Mouse (Mus musculus): ENCODE data around the gene Ppp3r1.

Gene Ppp3r1

DNA sequence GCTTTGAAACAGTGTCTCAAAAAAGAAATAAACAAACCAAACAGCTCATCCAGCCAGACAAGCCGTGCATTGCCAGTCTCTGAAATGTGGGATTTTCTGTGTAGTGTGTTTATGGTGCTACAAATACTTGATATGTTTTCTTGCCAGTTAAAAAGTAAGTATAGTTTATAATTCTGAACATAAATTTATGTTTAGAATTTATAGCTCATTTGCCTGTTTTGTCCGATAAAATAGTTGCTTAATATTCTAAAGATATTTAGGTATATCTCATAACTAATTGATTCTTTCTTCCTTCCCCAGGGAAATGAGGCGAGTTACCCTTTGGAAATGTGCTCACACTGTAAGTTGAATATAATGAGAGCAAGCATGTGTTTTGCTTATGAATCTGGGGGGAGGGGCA lies 22.7 kb downstream of the Ppp3r1 start, which contains the start of gene Wdr92:
Gene Wdr92 (plus strand): TSS at position 301 of the 400 bp plus-strand sequence.
- Histone ChIP-seq H3K27me3 (ENCODE audit: control insufficient read depth, insufficient read depth, low read length, poor library complexity, severe bottlenecking) (no peaks in the 10 kb centered on the region), H3K36me3 (ENCODE audit: control insufficient read depth, insufficient read depth, low read length, poor library complexity, severe bottlenecking) (peaks cover 2% of the 10 kb centered on the region; the same call in 1 of the 2 replicates)
- no peak for DNase-seq (ENCODE audit: low read depth, low spot score)

DNA sequence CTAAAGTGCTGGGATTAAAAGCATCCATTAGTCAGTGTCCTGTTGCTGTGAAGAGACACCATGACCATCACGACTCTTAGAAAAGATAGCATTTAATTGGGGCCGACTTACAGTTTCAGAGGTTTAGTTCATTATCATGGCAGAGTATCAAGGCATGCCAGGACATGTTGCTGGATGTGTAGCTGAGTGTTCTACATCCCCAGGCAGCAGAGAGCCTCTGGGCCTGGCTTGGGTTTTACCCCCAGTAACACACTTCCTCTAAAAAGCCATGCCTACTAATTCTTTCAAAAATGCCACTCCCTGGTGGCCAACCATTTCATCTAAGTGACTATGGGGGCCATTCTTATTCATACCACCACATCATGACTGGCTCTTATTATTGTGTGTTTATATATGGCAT lies 24.1 kb downstream of the Ppp3r1 start:
- Histone ChIP-seq H3K27me3 (ENCODE audit: control insufficient read depth, insufficient read depth, low read length, poor library complexity, severe bottlenecking) (no peaks in the 10 kb centered on the region), H3K36me3 (ENCODE audit: control insufficient read depth, insufficient read depth, low read length, poor library complexity, severe bottlenecking) (peaks cover 2% of the 10 kb centered on the region; the same call in 1 of the 2 replicates)
- peak; percentile 26 for DNase-seq (ENCODE audit: low read depth, low spot score)

- H3K36me3 ChIP-seq (ENCODE audit: control insufficient read depth, insufficient read depth, low read length, poor library complexity, severe bottlenecking): peaks cover 4% of the 10 kb centered on the region; the same call in 1 of the 2 replicates
- H3K27me3 ChIP-seq (ENCODE audit: control insufficient read depth, insufficient read depth, low read length, poor library complexity, severe bottlenecking): no peaks in the 10 kb centered on the region
- no peak for DNase-seq (ENCODE audit: low read depth, low spot score)
These were observed 28.6 kb downstream of the Ppp3r1 start for GRCm38 (mm10) chr11:17187649-17188048.

- H3K27me3 ChIP-seq (ENCODE audit: control insufficient read depth, insufficient read depth, low read length, poor library complexity, severe bottlenecking): no peaks in the 10 kb centered on the region
- DNase-seq (ENCODE audit: low read depth, low spot score): no peak
- peaks cover 4% of the 10 kb centered on the region; the same call in 1 of the 2 replicates for H3K36me3 ChIP-seq (ENCODE audit: control insufficient read depth, insufficient read depth, low read length, poor library complexity, severe bottlenecking)
These were observed 29.7 kb downstream of the Ppp3r1 start for GRCm38 (mm10) chr11:17188786-17189185.

DNA sequence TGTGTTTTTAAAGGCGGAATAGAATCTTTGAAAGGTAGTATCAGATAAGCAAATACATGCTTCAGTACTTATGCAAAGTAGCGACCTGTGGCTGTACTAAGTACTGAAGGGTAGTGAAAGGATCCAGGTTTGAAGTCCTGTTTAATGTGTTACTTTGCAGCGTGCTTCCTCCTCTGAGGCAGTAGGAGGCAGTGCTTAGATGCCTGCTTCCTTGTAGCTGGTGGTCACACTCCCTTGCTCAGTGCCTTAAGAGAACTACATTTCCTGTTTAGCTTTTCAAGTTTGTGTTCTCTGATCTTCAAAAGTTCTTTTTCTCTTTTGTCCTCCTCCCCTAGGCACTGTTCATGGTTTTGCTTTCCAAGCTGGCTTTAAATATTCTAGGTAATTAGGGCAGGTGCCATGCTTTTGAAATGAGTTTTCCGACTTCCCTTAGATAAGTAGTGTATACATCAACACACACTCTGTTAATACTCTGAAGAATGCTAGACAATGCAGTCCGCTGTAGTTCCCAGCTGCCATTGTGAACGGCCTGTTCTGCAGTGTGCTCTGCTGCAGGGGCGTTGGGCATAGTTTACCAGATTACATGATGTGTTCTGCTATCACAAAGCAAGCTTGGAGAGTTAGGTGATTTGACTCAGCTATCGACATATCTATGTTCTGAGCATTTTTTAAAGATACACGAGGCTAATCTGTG lies 33.2 kb downstream of the Ppp3r1 start:
- peak; percentile 73 for DNase-seq (ENCODE audit: low read depth, low spot score)
- Histone ChIP-seq H3K27me3 (ENCODE audit: control insufficient read depth, insufficient read depth, low read length, poor library complexity, severe bottlenecking) (no peaks in the 10 kb centered on the region), H3K36me3 (ENCODE audit: control insufficient read depth, insufficient read depth, low read length, poor library complexity, severe bottlenecking) (peaks cover 6% of the 10 kb centered on the region)

GRCm38 (mm10) chr11:17199170-17199569 lies 40.1 kb downstream of the Ppp3r1 start:
- Histone ChIP-seq H3K27me3 (ENCODE audit: control insufficient read depth, insufficient read depth, low read length, poor library complexity, severe bottlenecking) (no peaks in the 10 kb centered on the region), H3K36me3 (ENCODE audit: control insufficient read depth, insufficient read depth, low read length, poor library complexity, severe bottlenecking) (peaks cover 15% of the 10 kb centered on the region)
- DNase-seq (ENCODE audit: low read depth, low spot score): peak; percentile 20

- no peaks in the 10 kb centered on the region for H3K27me3 ChIP-seq (ENCODE audit: control insufficient read depth, insufficient read depth, low read length, poor library complexity, severe bottlenecking)
- peaks cover 15% of the 10 kb centered on the region for H3K36me3 ChIP-seq (ENCODE audit: control insufficient read depth, insufficient read depth, low read length, poor library complexity, severe bottlenecking)
- DNase-seq (ENCODE audit: low read depth, low spot score): no peak
These were observed 40.9 kb downstream of the Ppp3r1 start for GRCm38 (mm10) chr11:17199840-17200501.

DNA sequence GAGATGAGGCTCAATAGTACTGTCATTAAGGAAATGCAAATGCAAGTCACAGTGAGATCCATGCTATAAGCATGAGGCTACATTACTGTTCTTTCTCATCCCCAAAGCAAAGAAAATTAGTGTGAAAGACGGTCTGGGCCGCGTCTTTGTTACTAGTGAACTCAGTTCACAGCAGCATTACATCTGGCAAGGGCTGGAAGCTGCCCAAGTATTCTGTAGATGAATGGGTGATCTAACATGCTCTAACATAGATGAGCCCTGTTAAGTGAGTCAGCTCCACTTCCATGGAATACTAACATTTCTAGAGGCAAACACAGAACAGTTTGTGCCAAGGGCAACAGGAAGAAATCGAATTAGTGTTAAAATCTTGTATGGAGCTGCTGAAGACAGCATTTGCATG lies 41.9 kb downstream of the Ppp3r1 start:
- DNase-seq (ENCODE audit: low read depth, low spot score): no peak
- no peaks in the 10 kb centered on the region for H3K27me3 ChIP-seq (ENCODE audit: control insufficient read depth, insufficient read depth, low read length, poor library complexity, severe bottlenecking)
- H3K36me3 ChIP-seq (ENCODE audit: control insufficient read depth, insufficient read depth, low read length, poor library complexity, severe bottlenecking): peaks cover 13% of the 10 kb centered on the region

DNA sequence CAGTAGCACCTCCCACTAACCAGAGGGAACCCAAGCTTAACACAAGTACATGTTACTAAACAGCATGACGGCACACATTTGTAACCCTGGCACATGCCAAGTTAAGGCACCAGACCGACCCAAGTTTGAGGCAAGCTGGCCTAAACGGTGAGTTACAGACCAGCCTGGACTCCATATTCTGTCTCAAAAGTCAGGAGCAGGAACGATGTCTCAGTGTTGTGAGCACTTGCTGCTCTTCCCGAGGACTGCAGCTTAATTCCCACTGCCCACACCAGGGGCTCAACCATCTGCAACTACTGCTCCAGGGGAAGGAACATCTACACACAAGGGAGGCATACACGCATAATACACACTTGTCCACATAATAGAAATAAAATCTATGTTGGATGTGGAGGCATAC lies 43.4 kb downstream of the Ppp3r1 start:
- H3K36me3 ChIP-seq (ENCODE audit: control insufficient read depth, insufficient read depth, low read length, poor library complexity, severe bottlenecking): peaks cover 9% of the 10 kb centered on the region
- no peak for DNase-seq (ENCODE audit: low read depth, low spot score)

GRCm38 (mm10) chr11:17211258-17212140 lies 52.4 kb downstream of the Ppp3r1 start, which contains the start of gene Pno1:
Gene Pno1 (minus strand): TSS chr11:17211568.
- DNase-seq (ENCODE audit: low read depth, low spot score): peak; percentile 97
- H3K27me3 ChIP-seq (ENCODE audit: control insufficient read depth, insufficient read depth, low read length, poor library complexity, severe bottlenecking): no peaks in the 10 kb centered on the region
- H3K36me3 ChIP-seq (ENCODE audit: control insufficient read depth, insufficient read depth, low read length, poor library complexity, severe bottlenecking): no peaks in the 10 kb centered on the region; the same call in 1 of the 2 replicates

More for the DNA sequence above, 43.4 kb downstream of the Ppp3r1 start:
- H3K27me3 ChIP-seq (ENCODE audit: control insufficient read depth, insufficient read depth, low read length, poor library complexity, severe bottlenecking): no peaks in the 10 kb centered on the region

DNA sequence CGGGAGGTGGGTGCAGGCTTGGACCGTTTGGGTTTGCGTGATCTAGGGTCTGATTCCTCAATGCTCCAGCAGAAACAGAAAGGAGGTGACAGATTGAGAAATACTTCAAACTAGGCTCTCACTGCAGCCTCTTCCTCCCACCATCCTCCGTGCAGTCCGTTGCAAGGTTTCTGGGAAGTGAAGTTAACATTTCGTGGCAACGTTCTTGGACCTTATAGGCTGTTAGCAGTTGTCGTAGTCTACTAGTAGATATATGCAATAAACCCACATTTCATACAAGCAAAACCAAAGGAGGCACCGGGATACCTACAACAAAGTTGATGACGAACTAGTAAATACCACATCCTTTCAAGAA lies 53.1 kb downstream of the Ppp3r1 start:
- Histone ChIP-seq H3K27me3 (ENCODE audit: control insufficient read depth, insufficient read depth, low read length, poor library complexity, severe bottlenecking) (no peaks in the 10 kb centered on the region), H3K36me3 (ENCODE audit: control insufficient read depth, insufficient read depth, low read length, poor library complexity, severe bottlenecking) (no peaks in the 10 kb centered on the region; the same call in 1 of the 2 replicates)
- no peak for DNase-seq (ENCODE audit: low read depth, low spot score)

DNA sequence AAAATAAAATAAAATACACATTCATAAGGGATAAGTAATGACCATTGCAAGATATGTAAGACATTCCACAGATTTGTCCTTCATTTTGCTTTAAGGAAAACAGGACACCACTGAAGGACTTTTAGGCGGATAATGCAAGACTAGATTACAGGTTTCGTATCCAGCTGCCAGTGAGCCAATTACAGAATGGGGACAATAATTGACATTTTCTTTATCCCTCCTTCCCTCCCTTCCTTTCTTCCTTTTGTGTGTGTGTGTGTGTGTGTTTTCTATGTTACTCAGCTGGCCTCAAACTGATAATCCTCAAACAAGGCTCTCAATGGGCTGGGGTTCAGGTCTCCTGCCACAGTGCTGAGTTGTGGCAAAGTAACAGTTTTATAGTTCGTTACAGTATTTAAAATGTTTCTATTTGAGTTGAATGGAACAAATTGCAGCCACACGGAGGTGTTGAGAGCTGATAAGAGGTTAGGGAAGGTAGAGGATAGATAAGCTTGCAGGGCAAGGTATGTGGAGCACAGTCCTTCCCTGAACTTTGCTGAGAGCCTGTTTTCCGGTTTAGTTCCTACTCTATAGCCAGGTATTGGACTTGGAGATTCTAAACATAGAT lies 53.9 kb downstream of the Ppp3r1 start:
- H3K36me3 ChIP-seq (ENCODE audit: control insufficient read depth, insufficient read depth, low read length, poor library complexity, severe bottlenecking): no peaks in the 10 kb centered on the region; the same call in 1 of the 2 replicates
- no peaks in the 10 kb centered on the region for H3K27me3 ChIP-seq (ENCODE audit: control insufficient read depth, insufficient read depth, low read length, poor library complexity, severe bottlenecking)
- no peak for DNase-seq (ENCODE audit: low read depth, low spot score)

DNA sequence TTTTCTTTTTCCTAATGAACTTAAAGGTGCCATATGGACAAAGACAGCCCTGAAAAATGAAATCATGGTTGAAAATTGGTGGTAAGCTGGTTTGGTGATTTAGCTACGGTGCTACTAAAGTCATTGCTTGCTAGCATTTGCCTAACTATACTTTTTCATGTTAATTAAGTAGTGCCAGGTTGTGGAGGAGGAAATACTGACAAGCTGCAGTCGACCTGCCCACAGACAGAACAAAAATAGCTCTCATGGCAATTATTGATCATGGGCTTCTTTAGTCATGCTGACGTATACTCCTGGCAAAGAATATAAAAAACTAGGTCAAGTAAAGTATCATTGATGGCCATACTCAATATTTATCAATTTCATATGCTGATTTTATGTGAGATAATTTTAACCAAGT lies 56.4 kb downstream of the Ppp3r1 start:
- no peak for DNase-seq (ENCODE audit: low read depth, low spot score)
- Histone ChIP-seq H3K36me3 (ENCODE audit: control insufficient read depth, insufficient read depth, low read length, poor library complexity, severe bottlenecking) (no peaks in the 10 kb centered on the region; the same call in 1 of the 2 replicates), H3K27me3 (ENCODE audit: control insufficient read depth, insufficient read depth, low read length, poor library complexity, severe bottlenecking) (no peaks in the 10 kb centered on the region)

DNA sequence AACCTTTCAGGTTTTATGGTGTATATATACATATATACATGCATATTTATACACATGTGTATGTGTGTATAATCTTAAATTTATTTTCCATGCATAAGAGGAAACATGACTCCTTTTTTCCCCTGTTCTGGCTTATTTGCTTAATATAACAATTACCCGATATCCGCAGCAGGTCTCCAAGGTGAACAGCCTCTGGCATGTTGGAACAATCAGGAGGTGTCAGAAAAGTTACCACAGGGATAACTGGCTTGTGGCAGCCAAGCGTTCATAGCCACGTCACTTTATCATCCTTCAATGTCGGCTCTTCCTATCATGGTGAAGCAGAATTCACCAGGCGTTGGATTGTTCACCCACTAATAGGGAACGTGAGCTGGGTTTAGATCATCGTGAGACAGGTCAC lies 62.1 kb downstream of the Ppp3r1 start:
- H3K36me3 ChIP-seq (ENCODE audit: control insufficient read depth, insufficient read depth, low read length, poor library complexity, severe bottlenecking): peaks cover 8% of the 10 kb centered on the region; the same call in 1 of the 2 replicates
- no peak for DNase-seq (ENCODE audit: low read depth, low spot score)
- H3K27me3 ChIP-seq (ENCODE audit: control insufficient read depth, insufficient read depth, low read length, poor library complexity, severe bottlenecking): no peaks in the 10 kb centered on the region
